Mouse (Mus musculus): ENCODE data around the gene Tctex1d2.
"Not testable (repeated sequence)": the region's sequence is repeated elsewhere in the genome, so short reads cannot be mapped to it uniquely, and the experiment has no call there.

Tctex1d2 gene

DNA sequence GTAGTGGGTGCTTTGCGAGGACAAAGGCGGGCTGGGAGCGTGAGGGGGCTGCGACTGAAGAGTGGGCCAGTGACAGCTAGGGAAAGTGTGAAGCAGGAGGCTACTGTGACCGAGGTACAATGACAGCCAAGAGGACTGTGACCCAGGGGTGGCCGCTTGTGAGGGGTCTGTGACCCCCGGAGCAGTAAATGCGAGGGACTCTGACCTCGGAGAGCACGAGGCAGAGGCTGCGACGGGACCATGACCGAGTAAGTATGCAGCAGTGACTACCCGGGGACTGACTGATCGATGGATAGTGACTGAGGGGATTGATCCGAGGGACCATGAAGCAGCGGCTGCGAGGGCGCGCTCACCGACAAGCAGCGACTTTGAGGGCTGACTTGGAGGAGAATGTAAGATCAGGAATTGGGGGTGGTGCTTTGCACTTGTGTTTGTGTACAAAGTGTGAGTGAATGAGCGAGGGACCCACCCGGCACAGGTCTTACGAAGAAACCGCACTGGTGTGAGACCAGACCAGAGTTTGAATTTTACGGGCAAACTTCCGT, 11.6 kb downstream of the Tctex1d2 start:
- DNase-seq (ENCODE audit: low read depth, low spot score) = no peak

- no peak for DNase-seq (ENCODE audit: low read depth, low spot score)
These were observed 12.4 kb downstream of the Tctex1d2 start for GRCm38 (mm10) chr16:32431926-32432325.

DNA sequence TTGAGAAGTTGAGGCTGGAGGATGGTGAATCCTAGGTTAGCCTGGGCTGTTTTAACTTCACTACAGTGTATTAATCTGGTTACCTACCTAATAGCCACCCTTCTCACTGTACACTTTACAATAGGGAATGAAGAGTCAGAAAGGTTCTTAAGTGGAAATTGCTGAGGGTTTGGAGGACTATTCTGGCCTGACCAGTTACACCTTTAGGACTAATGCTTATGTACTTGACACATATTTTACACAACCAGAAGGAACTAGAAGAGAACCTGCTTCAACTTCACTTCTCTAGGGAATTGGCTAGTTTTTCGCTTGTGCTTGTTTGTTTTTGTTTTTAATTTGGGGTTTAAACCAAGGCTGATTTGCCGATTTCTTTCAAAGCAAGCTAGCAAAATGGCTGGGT, 13.6 kb downstream of the Tctex1d2 start:
- DNase-seq (ENCODE audit: low read depth, low spot score) = no peak

DNA sequence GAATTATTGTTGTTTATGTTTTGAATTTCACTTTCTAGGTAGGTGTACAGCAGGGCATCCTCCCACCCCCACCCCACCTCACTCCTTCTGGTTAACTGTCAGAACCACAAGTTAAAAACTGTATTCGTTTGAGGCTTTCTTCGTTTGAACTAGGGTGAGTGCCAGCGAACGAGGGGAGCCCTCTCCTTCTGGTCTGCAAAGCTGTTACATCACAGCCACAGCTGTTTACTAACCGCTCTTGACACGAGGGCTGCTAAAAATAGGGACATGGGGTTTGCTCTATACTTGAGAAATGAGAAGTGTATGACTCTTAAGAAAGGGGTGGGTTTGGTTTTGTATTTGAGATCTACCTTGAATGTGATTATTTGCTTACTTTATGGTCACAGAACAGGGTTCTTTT, 14.6 kb downstream of the Tctex1d2 start:
- DNase-seq (ENCODE audit: low read depth, low spot score) = no peak

DNA sequence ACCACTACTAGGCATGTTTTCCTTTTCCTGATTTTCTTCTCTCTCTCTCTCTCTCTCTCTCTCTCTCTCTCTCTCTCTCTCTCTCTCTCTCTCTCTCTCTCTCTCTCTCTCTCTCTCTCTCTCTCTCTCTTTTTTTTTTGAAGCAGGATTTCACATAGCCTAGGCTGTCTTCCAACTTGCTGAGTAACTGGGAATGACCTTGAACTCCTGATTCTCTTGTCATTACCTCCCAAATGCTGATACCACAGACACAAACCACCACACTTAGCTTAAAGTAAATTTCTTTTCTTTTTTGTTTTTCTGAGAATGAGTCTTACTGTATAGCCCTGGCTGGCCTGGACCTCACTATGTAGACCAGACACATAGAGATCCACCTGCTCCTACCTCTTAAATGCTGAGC, 15.2 kb downstream of the Tctex1d2 start:
- no peak for DNase-seq (ENCODE audit: low read depth, low spot score)

DNA sequence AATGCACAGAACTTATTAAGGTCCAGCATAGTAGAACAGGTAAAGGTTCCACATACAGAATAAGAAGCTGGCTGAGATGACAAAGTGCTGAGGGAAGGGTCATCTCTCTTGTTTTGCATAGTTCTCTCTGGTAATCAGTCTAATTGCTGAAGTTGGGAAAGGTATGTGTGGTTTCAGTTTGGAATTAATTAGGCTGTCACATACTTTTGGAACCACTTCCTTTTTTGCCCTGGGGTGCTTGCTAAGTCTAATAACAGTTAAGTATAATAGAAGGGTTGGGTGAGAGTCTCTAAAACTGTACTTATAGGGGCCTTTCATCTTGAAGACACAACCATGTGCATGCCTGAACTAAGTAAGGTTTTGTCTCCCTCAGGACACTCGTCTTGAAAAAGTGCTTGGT, 17.2 kb downstream of the Tctex1d2 start:
- no peak for DNase-seq (ENCODE audit: low read depth, low spot score)

- no peak for DNase-seq (ENCODE audit: low read depth, low spot score)
These were observed 17.8 kb downstream of the Tctex1d2 start for GRCm38 (mm10) chr16:32437266-32437665.

DNA sequence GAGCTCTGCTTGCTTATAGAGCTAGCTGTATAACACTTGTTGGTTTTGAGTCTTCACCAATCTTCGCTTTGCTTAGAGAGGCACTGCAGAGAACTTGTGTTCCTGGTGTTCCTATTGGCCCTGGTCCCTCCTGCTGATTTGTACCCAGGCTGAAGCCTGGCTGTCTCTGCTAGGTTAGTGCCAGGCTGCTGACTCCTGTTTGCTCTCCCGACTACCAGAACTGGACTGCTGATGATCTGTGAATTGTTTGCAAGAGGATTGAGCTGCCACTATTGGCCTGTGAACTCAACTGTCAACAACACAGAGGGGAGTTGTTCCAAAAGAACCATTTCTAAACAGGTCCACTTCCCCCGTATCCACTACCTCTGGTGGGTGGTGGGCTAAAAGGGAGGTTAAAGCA, 21.9 kb downstream of the Tctex1d2 start:
- DNase-seq (ENCODE audit: low read depth, low spot score) = no peak

DNA sequence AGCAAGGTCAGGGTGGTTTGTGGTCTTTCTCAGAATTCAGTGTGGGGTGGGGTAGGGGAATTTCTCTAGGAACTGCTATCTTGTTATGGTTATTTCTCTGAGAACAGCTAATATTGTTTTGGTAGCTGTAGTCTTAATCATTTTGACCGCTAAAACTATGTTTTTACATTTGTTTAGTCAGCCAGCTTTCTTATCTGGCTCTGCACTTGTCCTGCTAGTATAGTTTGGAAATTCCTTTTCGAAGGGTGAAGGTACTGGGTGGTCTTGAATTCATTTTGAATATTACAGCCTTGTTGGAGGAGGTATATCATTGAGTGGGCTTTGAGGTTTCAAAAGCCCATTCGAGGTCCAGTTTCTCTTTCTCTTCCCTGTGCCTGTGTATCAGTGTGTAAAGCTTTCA, 25.1 kb downstream of the Tctex1d2 start:
- not testable (repeated sequence) for DNase-seq (ENCODE audit: low read depth, low spot score)

DNA sequence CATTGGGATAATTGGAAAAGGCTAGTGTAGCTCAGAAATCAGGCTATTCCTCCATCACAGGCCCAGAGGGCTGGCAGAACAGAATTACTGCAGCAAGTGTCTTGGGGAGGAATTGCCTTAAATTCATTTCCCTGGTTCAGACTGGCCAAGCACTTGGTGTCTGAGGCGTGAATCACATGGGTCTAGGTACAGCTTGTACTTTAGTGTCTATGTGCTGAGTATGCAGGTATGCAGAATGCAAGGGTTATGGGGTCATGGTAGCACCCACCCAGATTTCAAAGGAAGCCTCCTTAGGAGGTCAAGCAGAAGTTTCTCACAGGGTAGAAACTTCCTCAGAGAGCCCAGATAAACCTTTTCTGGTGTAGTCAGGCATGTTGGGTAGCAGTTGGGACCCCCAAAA, 26.1 kb downstream of the Tctex1d2 start:
- no peak for DNase-seq (ENCODE audit: low read depth, low spot score)

GRCm38 (mm10) chr16:32446563-32447138, 27.1 kb downstream of the Tctex1d2 start:
- no peak for DNase-seq (ENCODE audit: low read depth, low spot score)

DNA sequence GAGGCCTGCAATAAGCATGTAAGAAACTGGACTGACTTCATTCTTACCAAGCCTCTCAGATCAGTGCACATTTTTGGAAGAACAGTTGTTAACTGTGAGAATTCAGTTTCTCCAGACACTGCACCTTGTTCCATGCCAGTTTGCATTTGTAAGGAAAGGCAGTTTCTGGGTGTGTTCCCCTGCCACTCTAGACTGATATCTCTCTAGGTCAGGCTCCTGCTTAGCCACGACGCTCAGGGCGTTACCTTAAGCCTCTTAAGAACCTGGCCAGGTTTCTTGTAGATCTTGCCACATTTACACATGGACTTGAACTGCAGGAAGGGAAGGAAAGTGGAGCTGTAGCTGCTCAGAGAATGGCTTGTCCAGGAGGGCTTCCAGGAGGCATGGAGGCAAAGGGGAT, 30.2 kb downstream of the Tctex1d2 start:
- no peak for DNase-seq (ENCODE audit: low read depth, low spot score)

- no peak for DNase-seq (ENCODE audit: low read depth, low spot score)
These were observed 30.6 kb downstream of the Tctex1d2 start for GRCm38 (mm10) chr16:32450133-32450532.

- DNase-seq (ENCODE audit: low read depth, low spot score) = no peak
These were observed 33.6 kb downstream of the Tctex1d2 start for GRCm38 (mm10) chr16:32453102-32453501.

GRCm38 (mm10) chr16:32454646-32455045, 35.1 kb downstream of the Tctex1d2 start:
- no peak for DNase-seq (ENCODE audit: low read depth, low spot score)

GRCm38 (mm10) chr16:32456086-32456485, 36.6 kb downstream of the Tctex1d2 start:
- DNase-seq (ENCODE audit: low read depth, low spot score) = no peak

DNA sequence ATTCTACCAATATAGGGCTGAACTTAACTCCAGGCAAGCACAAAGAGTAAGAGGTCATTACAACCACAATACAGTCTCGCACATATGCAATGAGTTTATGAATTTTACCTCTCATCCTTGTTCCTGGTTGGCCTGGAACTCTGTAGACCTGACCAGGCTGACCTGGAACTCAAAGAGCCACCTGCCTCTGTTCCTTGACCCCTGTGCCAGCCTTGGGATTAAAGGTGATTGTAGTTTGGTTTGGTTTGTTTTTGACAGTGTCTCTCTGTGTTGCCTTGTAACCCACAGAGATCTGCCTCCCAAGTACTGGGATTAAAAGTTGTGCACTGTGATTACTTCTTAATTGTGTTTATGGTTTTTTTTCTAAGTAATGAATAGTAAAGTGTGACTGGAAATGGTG, 37.3 kb downstream of the Tctex1d2 start:
- DNase-seq (ENCODE audit: low read depth, low spot score) = no peak

- DNase-seq (ENCODE audit: low read depth, low spot score) = peak; percentile 24
These were observed 38.3 kb downstream of the Tctex1d2 start for GRCm38 (mm10) chr16:32457589-32458386.

DNA sequence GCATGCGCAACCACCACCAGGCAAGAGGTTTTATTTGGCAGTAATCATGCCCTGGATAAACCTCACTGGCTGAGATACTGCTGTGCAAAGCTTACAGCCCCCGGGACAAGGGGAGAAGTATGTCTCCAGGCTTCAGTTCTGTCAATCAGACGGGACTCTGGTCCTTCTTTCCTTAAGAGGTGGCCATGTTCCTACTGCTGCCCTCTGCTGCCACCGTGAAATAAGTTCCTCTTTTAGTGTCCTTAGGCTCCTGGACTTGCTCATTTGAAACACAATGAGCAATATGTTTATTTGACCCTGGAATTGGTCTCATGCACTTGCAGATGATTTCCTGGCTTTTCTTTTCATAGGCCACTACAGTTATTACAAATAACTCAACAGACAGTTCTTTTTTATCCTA, 41.0 kb downstream of the Tctex1d2 start:
- DNase-seq (ENCODE audit: low read depth, low spot score) = no peak

DNA sequence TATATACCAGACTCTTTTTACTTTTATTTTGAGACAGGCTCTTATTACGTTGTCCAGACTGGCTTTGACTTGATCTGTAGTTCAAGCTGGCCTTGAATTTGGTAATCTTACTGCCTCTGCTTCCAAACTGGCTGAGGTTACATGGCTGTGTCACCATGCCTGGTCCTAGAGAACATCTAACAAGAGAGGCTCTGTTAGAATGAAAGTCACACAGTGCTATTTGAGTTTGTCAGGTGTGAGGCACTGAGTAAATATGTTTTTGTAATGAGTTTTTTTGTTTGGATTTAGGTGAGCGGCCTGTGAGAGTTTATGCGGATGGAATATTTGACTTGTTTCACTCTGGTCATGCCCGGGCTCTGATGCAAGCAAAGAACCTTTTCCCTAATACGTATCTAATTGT, 42.2 kb downstream of the Tctex1d2 start:
- DNase-seq (ENCODE audit: low read depth, low spot score) = no peak

DNA sequence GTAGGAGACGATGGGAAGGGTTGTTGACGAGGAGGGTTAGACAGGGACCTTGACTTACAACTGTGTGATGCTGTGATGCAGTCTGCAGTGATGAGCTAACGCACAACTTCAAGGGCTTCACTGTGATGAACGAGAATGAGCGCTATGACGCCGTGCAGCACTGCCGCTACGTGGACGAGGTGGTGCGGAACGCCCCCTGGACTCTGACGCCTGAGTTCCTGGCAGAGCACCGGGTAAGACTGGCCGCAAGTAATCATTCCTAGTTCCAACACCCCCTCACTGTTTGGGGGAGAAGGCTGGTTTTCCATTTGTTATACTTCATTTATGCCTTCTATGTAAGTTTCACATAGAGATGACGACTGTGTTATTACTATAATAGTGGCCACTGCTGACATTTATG, 43.4 kb downstream of the Tctex1d2 start:
- no peak for DNase-seq (ENCODE audit: low read depth, low spot score)

DNA sequence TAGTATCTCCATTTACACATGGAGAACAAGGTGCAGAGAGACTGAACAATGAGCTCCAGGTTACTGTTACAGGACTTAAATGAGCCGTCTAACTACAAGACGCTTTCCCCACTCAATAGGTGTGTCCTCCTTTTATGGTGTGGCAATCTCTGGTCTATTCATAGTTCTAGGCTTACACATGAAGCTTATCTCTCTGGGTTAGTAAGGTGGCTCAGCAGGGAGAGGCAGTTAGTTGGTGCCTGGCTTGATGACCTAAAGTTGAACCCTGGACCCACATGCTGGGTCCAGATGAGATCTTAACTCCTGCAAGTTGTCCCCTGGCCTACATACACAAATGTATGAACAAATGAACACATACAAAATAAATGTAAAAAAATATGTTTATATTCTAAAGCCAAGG, 43.9 kb downstream of the Tctex1d2 start:
- DNase-seq (ENCODE audit: low read depth, low spot score) = no peak

DNA sequence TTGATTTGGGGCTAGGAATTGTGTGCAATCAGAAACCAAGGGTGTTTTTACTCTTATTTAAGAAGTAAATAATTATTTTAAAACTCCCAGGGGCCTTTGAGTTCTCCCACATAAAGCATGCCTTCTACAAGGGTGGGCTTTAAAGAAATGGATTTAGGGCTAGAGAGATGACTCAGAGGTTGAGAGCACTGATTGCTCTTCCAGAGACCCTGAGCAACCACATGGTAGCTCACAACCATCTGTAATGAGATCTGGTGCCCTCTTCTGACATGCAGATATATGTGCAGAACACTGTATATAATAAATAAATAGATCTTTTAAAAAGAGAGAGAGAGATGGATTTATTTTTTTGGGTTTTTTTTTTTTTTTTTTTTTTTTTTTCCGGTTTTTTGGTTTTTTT, 45.4 kb downstream of the Tctex1d2 start:
- DNase-seq (ENCODE audit: low read depth, low spot score) = no peak

All from telencephalon, adult 2 months (tissue).